Comparison of ENCODE assay signal across 26 mouse cellular contexts in genomic region chr6:23810087-23810486, GRCm38 (mm10). TPM values are rescaled to one million over a fixed set of nuclear protein-coding genes. Genes with fewer than 3 reads are reported as not detected.
DNase-seq lines count a peak whose midpoint lies in the region; ATAC-seq lines count a peak whose summit lies in the region.
"Had no signal": no experiment of that assay in that cellular context is flagged by ENCODE, and none has a peak within 500 bp of the region (broad histone marks: within the 10 kb centered on the region; RNA-seq: fewer than 3 reads in every experiment).

No protein-coding gene starts in this region.

- no peak overlapping the region for H3K9ac ChIP-seq in lung, embryonic 15.5 days
- H3K9ac ChIP-seq in neural tube, embryonic 15.5 days (replicated peaks) = no peak overlapping the region
- H3K9ac ChIP-seq: embryonic facial prominence, embryonic 13.5 days; forebrain, embryonic 12.5 days; forebrain, postnatal 0 days; hindbrain, embryonic 12.5 days; hindbrain, embryonic 15.5 days had no signal

- WGBS in lung, embryonic 15.5 days = 51% methylated on average over 1 of the region's 1 CpGs
- 88% methylated on average over 1 of the region's 1 CpGs for WGBS in neural tube, embryonic 15.5 days

- H3K27me3 ChIP-seq in lung, embryonic 15.5 days = no peaks in the 10 kb centered on the region
- H3K27me3 ChIP-seq in neural tube, embryonic 15.5 days (replicated peaks) = no peaks in the 10 kb centered on the region
- H3K27me3 ChIP-seq: embryonic facial prominence, embryonic 13.5 days; forebrain, embryonic 12.5 days; hindbrain, embryonic 12.5 days; hindbrain, embryonic 15.5 days had no signal

- ATAC-seq in lung, embryonic 15.5 days (ENCODE audit: borderline replicate concordance, extremely low read depth, low FRiP score, low TSS enrichment) = peak; percentile 73; the same call in 1 of the 2 replicates
- ATAC-seq in neural tube, embryonic 15.5 days (ENCODE audit: low FRiP score) = peak; percentile 21; the same call in 1 of the 2 replicates
- ATAC-seq: CD4-positive, CD25-positive, alpha-beta regulatory T cell, adult 4 months; forebrain, postnatal 0 days had no signal

- no peaks in the 10 kb centered on the region for H3K9me3 ChIP-seq in lung, embryonic 15.5 days
- no peaks in the 10 kb centered on the region for H3K9me3 ChIP-seq in neural tube, embryonic 15.5 days (replicated peaks)
- H3K9me3 ChIP-seq: embryonic facial prominence, embryonic 10.5 days; embryonic facial prominence, embryonic 13.5 days; forebrain, embryonic 12.5 days; hindbrain, embryonic 12.5 days; hindbrain, embryonic 15.5 days had no signal

- no peak for DNase-seq in lung, postnatal 25 days (ENCODE audit: low spot score)
- peak; percentile 26 for DNase-seq in lung, postnatal 10 days
- no peak for DNase-seq in lung, postnatal 4 days
- no peak for DNase-seq in neural tube, embryonic 10.5 days (ENCODE audit: extremely low spot score, low spot score)
- DNase-seq in kidney, adult 18-20 months = no peak
- DNase-seq: adrenal gland, adult 2 months; adrenal gland, postnatal 14 days; cerebellum, adult 11-12 months; cerebellum, adult 8-10 months; cerebellum, postnatal 36 days; embryo, embryonic 11 days; forebrain, postnatal 0 days; gastrocnemius, adult 2 months; gastrocnemius, postnatal 14 days; heart, adult 11 months had no signal

- no peak overlapping the region; the same call in 1 of the 2 replicates for H3K27ac ChIP-seq in lung, embryonic 15.5 days
- no peak overlapping the region for H3K27ac ChIP-seq in neural tube, embryonic 15.5 days (replicated peaks)
- H3K27ac ChIP-seq: embryonic facial prominence, embryonic 10.5 days; embryonic facial prominence, embryonic 13.5 days; forebrain, embryonic 12.5 days; gastrocnemius, adult 2 months; hindbrain, embryonic 12.5 days; hindbrain, embryonic 15.5 days had no signal

- no peak overlapping the region for H3K4me2 ChIP-seq in lung, embryonic 15.5 days
- no peak overlapping the region for H3K4me2 ChIP-seq in neural tube, embryonic 15.5 days
- H3K4me2 ChIP-seq: embryonic facial prominence, embryonic 13.5 days; forebrain, embryonic 12.5 days; heart, embryonic 11.5 days; hindbrain, embryonic 12.5 days; hindbrain, embryonic 15.5 days had no signal

- H3K4me3 ChIP-seq in lung, embryonic 15.5 days = no peak overlapping the region
- no peak overlapping the region for H3K4me3 ChIP-seq in neural tube, embryonic 15.5 days (replicated peaks)
- H3K4me3 ChIP-seq: embryonic facial prominence, embryonic 10.5 days; embryonic facial prominence, embryonic 13.5 days; erythroblast, embryonic 14.5 days; forebrain, embryonic 12.5 days; gastrocnemius, adult 2 months; hindbrain, embryonic 12.5 days; hindbrain, embryonic 15.5 days had no signal

- H3K4me1 ChIP-seq in lung, embryonic 15.5 days = no peaks in the 10 kb centered on the region
- H3K4me1 ChIP-seq in neural tube, embryonic 15.5 days = no peaks in the 10 kb centered on the region
- H3K4me1 ChIP-seq: embryonic facial prominence, embryonic 10.5 days; embryonic facial prominence, embryonic 13.5 days; forebrain, embryonic 12.5 days; hindbrain, embryonic 12.5 days; hindbrain, embryonic 15.5 days had no signal

- H3K36me3 ChIP-seq in lung, embryonic 15.5 days = no peaks in the 10 kb centered on the region
- no peaks in the 10 kb centered on the region for H3K36me3 ChIP-seq in neural tube, embryonic 15.5 days
- H3K36me3 ChIP-seq: embryonic facial prominence, embryonic 10.5 days; embryonic facial prominence, embryonic 13.5 days; forebrain, embryonic 12.5 days; hindbrain, embryonic 12.5 days; hindbrain, embryonic 15.5 days had no signal

RNA-seq across cellular contexts. Expression of gene Cadps2, which starts 29.1 kb away (rescaled TPM):
- 7.2 and 7.9 TPM in 2 replicates for polyA plus RNA-seq in lung, embryonic 15.5 days (2015; fragmentation: Nextera tagmentation; extraction: Ambion mirVana)
- polyA plus RNA-seq in neural tube, embryonic 15.5 days (2015; fragmentation: Nextera tagmentation; extraction: Ambion mirVana) = 9.5 and 10.7 TPM in 2 replicates
- polyA plus RNA-seq: C2C12; CD4-positive, CD25-positive, alpha-beta regulatory T cell, adult 4 months; erythroblast, embryonic 14.5 days had no signal
